In the genomic region with DNA sequence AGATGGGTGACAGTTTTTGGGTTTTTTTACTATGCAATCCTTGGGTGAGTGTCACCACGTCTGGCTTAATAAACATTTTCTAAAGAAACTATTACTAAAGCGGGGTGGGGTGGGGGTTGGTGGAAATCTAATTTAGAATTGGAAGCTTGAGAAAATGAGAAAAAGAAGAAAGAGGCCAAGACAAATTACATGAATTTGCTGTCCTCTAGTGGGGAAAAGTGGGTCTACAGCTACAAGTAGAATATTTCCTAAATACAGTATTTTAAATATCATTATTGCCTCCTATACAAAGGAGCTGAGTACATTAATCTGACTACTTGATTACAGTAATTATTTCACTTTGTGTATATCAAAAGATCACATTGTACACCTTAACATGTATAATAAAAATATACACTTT, we compare ENCODE assay signal across 16 mouse cellular contexts. TPM values are rescaled to one million over a fixed set of nuclear protein-coding genes. Genes with fewer than 3 reads are reported as not detected.
DNase-seq lines count a peak whose midpoint lies in the region; ATAC-seq and TF ChIP-seq lines count a peak whose summit lies in the region.
"Had no signal": no experiment of that assay in that cellular context is flagged by ENCODE, and none has a peak within 500 bp of the region (broad histone marks: within the 10 kb centered on the region; RNA-seq: fewer than 3 reads in every experiment).

No protein-coding gene starts in this region.

- H3K36me3 ChIP-seq in kidney, postnatal 0 days (ENCODE audit: insufficient read depth, low read length): no peaks in the 10 kb centered on the region
- H3K36me3 ChIP-seq in kidney, embryonic 14.5 days (ENCODE audit: control insufficient read depth, insufficient read depth, low read length): no peaks in the 10 kb centered on the region
- H3K36me3 ChIP-seq: embryonic facial prominence, embryonic 13.5 days; limb, embryonic 15.5 days had no signal

- H3K4me1 ChIP-seq in kidney, postnatal 0 days (replicated peaks; ENCODE audit: insufficient read depth, low read length): no peaks in the 10 kb centered on the region
- no peaks in the 10 kb centered on the region for H3K4me1 ChIP-seq in kidney, embryonic 14.5 days (ENCODE audit: control insufficient read depth, insufficient read depth, low read length)
- H3K4me1 ChIP-seq: embryonic facial prominence, embryonic 13.5 days; limb, embryonic 15.5 days had no signal

- H3K27me3 ChIP-seq in kidney, postnatal 0 days (ENCODE audit: insufficient read depth, low read length): no peaks in the 10 kb centered on the region
- H3K27me3 ChIP-seq in kidney, embryonic 14.5 days (ENCODE audit: control insufficient read depth, insufficient read depth, low read length): no peaks in the 10 kb centered on the region
- H3K27me3 ChIP-seq: embryonic facial prominence, embryonic 13.5 days; limb, embryonic 15.5 days had no signal

- peak; percentile 79 for TF ChIP-seq CTCF in kidney, postnatal 0 days (IDR thresholded peaks at IDR 0.05; ENCODE audit: low read depth)

- WGBS in kidney, postnatal 0 days: 32% methylated on average over 2 of the region's 2 CpGs
- 37% methylated on average over 2 of the region's 2 CpGs for whole genome bisulfite sequencing in kidney, embryonic 14.5 days

- no peak for ATAC-seq in kidney, postnatal 0 days (replicated peaks; ENCODE audit: low FRiP score, low read depth)
- no peak for ATAC-seq in kidney, embryonic 14.5 days (ENCODE audit: low FRiP score, low TSS enrichment)
- ATAC-seq: inflammation-experienced regulatory T-cells, adult 6 months had no signal

- H3K9me3 ChIP-seq in kidney, postnatal 0 days (replicated peaks; ENCODE audit: low read length): no peaks in the 10 kb centered on the region
- no peaks in the 10 kb centered on the region for H3K9me3 ChIP-seq in kidney, embryonic 14.5 days (ENCODE audit: control insufficient read depth, low read length)
- H3K9me3 ChIP-seq: embryonic facial prominence, embryonic 13.5 days; limb, embryonic 15.5 days had no signal

- H3K27ac ChIP-seq in kidney, postnatal 0 days: no peak overlapping the region
- no peak overlapping the region for H3K27ac ChIP-seq in kidney, embryonic 14.5 days (ENCODE audit: low read depth, low read length)
- H3K27ac ChIP-seq: embryonic facial prominence, embryonic 13.5 days; limb, embryonic 15.5 days had no signal

- H3K9ac ChIP-seq in kidney, postnatal 0 days (ENCODE audit: low read depth, low read length): no peak overlapping the region
- H3K9ac ChIP-seq in kidney, embryonic 14.5 days (ENCODE audit: low read depth, low read length): no peak overlapping the region
- H3K9ac ChIP-seq: embryonic facial prominence, embryonic 13.5 days; limb, embryonic 15.5 days had no signal

- no peak overlapping the region for H3K4me2 ChIP-seq in kidney, postnatal 0 days (ENCODE audit: low read length)
- H3K4me2 ChIP-seq in kidney, embryonic 14.5 days (replicated peaks; ENCODE audit: low read depth, low read length): no peak overlapping the region
- H3K4me2 ChIP-seq: embryonic facial prominence, embryonic 13.5 days; limb, embryonic 15.5 days had no signal

- H3K4me3 ChIP-seq in kidney, postnatal 0 days (replicated peaks; ENCODE audit: low read depth, low read length): no peak overlapping the region
- H3K4me3 ChIP-seq in kidney, embryonic 14.5 days (ENCODE audit: low read length): no peak overlapping the region
- H3K4me3 ChIP-seq: embryonic facial prominence, embryonic 13.5 days; limb, embryonic 15.5 days had no signal

- DNase-seq in adrenal gland, postnatal 10 days: peak; percentile 18
- no peak for DNase-seq in adrenal gland, adult 8-10 months
- peak; percentile 76 for DNase-seq in kidney, postnatal 0 days (ENCODE audit: low spot score)
- DNase-seq in right cerebral cortex, postnatal 4 days: peak; percentile 9
- no peak for DNase-seq in right cerebral cortex, postnatal 14 days
- no peak for DNase-seq in natural killer cell, adult 2 months (ENCODE audit: low spot score in 2 of 2)
- no peak for DNase-seq in B cell, adult 2 months
- DNase-seq: gastrocnemius, postnatal 25 days had no signal

RNA-seq across cellular contexts. Expression of a gene that starts 13.7 kb away (rescaled TPM):
- total RNA-seq in adrenal gland, postnatal 10 days (2021): 10 to 100 TPM; 53.9 to 57.8 TPM
- total RNA-seq in adrenal gland, adult 8-10 months (2022): 10 to 100 TPM in 2 of 4 experiments, 1 to 10 TPM in 2; 7.4 to 14.4 (median 10.0) TPM
- 42.4 and 47.0 TPM in 2 replicates for polyA plus RNA-seq in kidney, postnatal 0 days (2015; fragmentation: Nextera tagmentation; extraction: Ambion mirVana)
- polyA plus RNA-seq in kidney, embryonic 14.5 days (2014; fragmentation: Nextera tagmentation; extraction: Ambion mirVana): 10.4 and 12.8 TPM in 2 replicates
- polyA plus RNA-seq: inflammation-experienced regulatory T-cells, adult 6 months had no signal

RNA-seq across cellular contexts. Expression of a gene that starts 20.8 kb away (rescaled TPM):
- 1 to 10 TPM in 1 of 2 experiments, under 1 TPM in 1; 0.82 to 1.5 TPM for total RNA-seq in adrenal gland, postnatal 10 days (2021)
- total RNA-seq in adrenal gland, adult 8-10 months (2022): under 1 TPM in 2 of 4 experiments, not detected in 2; 0.44 to 0.70 TPM
- polyA plus RNA-seq in kidney, postnatal 0 days (2015; fragmentation: Nextera tagmentation; extraction: Ambion mirVana): 6.6 and 9.8 TPM in 2 replicates
- polyA plus RNA-seq in kidney, embryonic 14.5 days (2014; fragmentation: Nextera tagmentation; extraction: Ambion mirVana): 19.9 and 23.2 TPM in 2 replicates
- polyA plus RNA-seq: C2C12; spleen, adult 2 months had no signal

RNA-seq across cellular contexts. Expression of a gene that starts 34.2 kb away (rescaled TPM):
- not detected for total RNA-seq in adrenal gland, postnatal 10 days (2021)
- not detected for total RNA-seq in adrenal gland, adult 8-10 months (2022)
- not detected in 2 replicates for polyA plus RNA-seq in kidney, postnatal 0 days (2015; fragmentation: Nextera tagmentation; extraction: Ambion mirVana)
- polyA plus RNA-seq in kidney, embryonic 14.5 days (2014; fragmentation: Nextera tagmentation; extraction: Ambion mirVana): not detected in 2 replicates
- total RNA-seq: adrenal gland, postnatal 4 days; gastrocnemius, postnatal 25 days had no signal
- polyA plus RNA-seq: C2C12; neural tube, embryonic 11.5 days had no signal

Comparison
In these comparisons a context has a peak if more than half of its experiments do, and no peak if none do; other contexts are left out.
1. DNase-seq: peak in adrenal gland, postnatal 10 days (single experiment), kidney, postnatal 0 days (single experiment) and right cerebral cortex, postnatal 4 days (single experiment); none in adrenal gland, adult 8-10 months (single experiment), right cerebral cortex, postnatal 14 days (single experiment), natural killer cell, adult 2 months (0 of 2) and B cell, adult 2 months (0 of 2).